Mouse (Mus musculus) embryonic fibroblast, embryonic 13.5 days (primary cell): ENCODE data around the gene Hectd2.

Source experiments
- CTCF ChIP-seq: IDR thresholded peaks from 2 replicates; pipeline ENCODE4 v1.5.1; 2011; ENCODE audit warnings: mild to moderate bottlenecking, control low read depth, low read length, moderate library complexity, borderline replicate concordance; ENCODE audit not compliant: insufficient read depth
- POLR2A ChIP-seq: IDR thresholded peaks from 2 replicates; pipeline ENCODE4 v1.6.1; 2011; ENCODE audit warnings: low read depth, mild to moderate bottlenecking, control low read depth, low read length, moderate library complexity

DNA sequence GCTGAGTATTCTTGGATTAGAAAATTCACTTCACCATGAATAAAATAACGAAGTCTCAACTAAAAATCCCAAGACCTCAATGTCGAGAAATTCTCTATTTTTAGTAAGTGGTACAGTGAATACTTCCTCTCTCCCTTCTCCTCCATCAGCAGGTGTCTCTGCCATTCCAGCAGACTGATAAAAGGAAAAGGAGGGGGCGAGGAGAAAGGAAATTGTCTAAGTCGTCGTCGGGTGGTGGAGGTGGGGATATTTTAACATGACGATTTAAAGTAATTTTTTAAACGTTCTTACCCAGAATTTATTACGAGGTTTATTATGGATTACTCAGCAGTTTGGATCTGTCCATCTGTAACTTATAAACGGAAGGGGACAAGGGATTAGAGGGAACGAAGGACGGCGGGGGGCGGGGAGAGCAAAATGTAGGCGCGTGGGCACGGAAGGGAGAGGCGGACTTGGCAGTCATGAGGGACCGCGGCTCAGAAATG, 836 bp upstream of the Hectd2 start:
- TF ChIP-seq POLR2A: no peak
- TF ChIP-seq CTCF: no peak
